Mouse (Mus musculus): ENCODE data around the gene Cd69.

GRCm38 (mm10) chr6:129232842-129233205, 42.4 kb downstream of the Cd69 start:
- TF ChIP-seq CTCF (IDR thresholded peaks at IDR 0.05; ENCODE audit: insufficient read depth, low read depth, low read length) = no peak
- TF ChIP-seq POLR2A (IDR thresholded peaks at IDR 0.05; ENCODE audit: insufficient read depth, low read depth, low read length) = no peak

Data from olfactory bulb, adult 2 months (tissue).